Mouse (Mus musculus): ENCODE measurements around the gene Cebpa.

The Cebpa gene

DNA sequence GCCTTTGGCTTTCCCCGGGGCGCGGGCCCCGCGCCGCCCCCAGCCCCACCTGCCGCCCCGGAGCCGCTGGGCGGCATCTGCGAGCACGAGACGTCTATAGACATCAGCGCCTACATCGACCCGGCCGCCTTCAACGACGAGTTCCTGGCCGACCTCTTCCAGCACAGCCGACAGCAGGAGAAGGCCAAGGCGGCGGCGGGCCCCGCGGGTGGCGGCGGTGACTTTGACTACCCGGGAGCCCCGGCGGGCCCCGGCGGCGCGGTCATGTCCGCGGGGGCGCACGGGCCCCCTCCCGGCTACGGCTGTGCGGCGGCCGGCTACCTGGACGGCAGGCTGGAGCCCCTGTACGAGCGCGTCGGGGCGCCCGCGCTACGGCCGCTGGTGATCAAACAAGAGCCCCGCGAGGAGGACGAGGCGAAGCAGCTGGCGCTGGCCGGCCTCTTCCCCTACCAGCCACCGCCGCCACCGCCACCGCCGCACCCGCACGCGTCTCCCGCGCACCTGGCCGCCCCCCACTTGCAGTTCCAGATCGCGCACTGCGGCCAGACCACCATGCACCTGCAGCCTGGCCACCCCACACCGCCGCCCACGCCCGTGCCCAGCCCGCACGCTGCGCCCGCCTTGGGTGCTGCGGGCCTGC is 533 bp downstream of the Cebpa start:
- in situ Hi-C loops (cut with MseI, MboI), result loop anchor here (5.0 kb wide), 2 partner anchors 48 to 53 kb away; no protein-coding TSS in a partner anchor

DNA sequence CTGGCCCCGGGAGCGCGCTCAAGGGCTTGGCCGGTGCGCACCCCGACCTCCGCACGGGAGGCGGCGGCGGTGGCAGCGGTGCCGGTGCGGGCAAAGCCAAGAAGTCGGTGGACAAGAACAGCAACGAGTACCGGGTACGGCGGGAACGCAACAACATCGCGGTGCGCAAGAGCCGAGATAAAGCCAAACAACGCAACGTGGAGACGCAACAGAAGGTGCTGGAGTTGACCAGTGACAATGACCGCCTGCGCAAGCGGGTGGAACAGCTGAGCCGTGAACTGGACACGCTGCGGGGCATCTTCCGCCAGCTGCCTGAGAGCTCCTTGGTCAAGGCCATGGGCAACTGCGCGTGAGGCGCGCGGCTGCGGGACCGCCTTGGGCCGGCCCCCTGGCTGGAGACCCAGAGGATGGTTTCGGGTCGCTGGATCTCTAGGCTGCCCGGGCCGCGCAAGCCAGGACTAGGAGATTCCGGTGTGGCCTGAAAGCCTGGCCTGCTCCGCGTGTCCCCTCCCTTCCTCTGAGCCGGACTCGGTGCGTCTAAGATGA is 1.1 kb downstream of the Cebpa start:
- in situ Hi-C loops (cut with MseI, MboI), result loop anchor here in 1 of 2 experiments (5.0 kb wide), 1 partner anchor 47 kb away; no protein-coding TSS in a partner anchor

DNA sequence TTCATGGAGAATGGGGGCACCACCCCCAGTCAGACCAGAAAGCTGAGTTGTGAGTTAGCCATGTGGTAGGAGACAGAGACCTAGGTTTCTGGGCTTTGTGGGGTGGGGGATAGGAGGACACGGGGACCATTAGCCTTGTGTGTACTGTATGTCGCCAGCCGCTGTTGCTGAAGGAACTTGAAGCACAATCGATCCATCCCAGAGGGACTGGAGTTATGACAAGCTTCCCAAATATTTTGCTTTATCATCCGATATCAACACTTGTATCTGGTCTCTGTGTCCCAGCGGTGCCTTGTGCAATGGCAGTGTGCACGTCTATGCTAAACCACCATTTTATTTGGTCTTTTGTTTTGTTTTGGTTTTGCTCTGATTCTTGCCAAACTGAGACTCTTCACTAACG is 2.1 kb downstream of the Cebpa start:
- in situ Hi-C loops (cut with MseI, MboI), result loop anchor here in 1 of 2 experiments (5.0 kb wide), 1 partner anchor 46 kb away; no protein-coding TSS in a partner anchor

DNA sequence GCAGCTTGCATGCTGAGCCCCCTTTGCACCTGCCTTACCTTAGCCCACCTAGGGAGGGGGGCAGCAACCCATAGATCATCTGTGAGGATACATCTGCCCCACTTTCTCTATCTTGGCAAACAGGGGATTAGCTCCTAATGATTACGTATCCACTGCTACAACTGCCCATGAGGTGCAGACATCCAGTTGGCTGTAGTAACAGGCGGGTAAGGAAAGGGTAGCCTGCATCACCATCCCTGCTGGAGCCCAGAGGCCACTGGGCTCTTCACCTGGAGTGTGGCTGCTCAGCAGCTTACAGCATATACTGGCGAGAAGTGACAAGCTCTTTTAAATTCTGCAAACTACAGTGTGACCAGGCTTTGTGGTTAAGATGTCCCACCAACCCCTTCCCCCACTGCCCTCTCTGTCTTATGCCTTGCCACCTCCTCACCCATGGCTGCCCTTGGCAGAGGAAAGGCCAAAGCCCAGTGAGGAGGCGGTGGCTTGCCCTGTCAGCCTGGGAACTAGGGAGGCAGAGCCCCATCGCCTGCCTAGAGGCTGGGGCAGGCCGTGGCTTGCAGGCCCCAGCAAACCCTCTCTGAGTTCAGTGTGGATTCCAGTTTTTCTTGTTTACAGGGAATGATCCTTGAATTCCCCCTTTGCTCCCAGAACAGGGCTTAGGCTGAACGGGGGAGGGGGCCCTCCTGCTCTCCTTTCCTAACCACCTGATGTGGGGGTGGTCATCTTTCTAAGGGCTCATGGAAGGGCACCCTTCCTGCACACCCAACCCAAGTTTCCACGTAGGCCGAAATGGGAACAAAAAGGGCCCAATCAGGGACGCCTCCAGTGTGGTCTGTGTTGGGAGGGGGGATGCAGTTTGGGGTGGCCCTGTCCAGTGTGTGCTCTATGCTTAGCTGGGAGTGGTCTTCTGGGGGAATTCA is 3.6 kb downstream of the Cebpa start:
- in situ Hi-C loops (cut with MseI, MboI), result loop anchor here in 1 of 2 experiments (5.0 kb wide), 1 partner anchor 45 kb away; no protein-coding TSS in a partner anchor

DNA sequence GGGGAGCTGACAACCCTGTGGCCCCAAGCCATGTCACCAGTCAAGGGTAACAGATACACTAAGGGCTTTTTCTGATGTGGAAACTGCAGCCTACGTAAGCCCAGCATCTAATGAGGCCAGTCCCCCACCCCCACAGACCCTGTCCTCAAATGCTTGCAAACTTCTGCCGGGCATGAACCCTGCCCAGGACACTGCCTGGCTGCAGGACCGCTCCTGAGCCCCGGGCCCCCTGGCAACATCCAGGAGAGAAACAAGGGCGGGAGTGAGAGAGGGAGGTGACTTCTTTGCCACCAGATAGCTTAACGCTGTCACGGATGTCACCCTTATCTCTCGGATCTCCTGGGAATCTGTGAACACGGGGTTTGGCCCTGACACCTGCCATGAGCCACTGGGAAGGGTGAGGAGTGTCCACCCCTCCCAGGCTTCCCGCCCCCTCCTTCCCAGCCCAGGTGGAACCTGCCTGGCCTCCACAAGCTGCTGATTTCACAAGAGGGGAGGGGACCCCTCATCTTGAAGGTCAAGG is 4.4 kb downstream of the Cebpa start:
- in situ Hi-C loops (cut with MseI, MboI), result loop anchor here in 1 of 2 experiments (5.0 kb wide), 1 partner anchor 44 kb away; no protein-coding TSS in a partner anchor

DNA sequence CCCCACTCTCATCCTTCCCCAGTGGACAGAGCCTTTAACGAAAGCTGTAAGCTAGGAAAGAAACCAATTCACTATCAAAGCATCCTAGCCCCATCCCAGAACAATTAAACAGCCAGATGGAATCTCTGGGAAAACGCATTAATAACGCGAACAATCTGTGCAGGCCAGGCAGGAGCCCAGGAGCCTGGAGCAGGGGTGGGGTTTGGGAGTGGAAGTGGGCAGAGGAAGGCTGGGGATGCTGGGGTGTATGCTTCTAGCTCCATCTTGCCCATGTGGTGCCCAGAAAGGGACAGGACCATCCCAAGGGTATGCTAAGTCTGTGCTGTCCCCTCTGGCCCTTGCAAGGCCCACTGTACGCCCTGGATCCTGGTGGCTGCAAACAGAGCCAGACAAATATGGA is 5.1 kb downstream of the Cebpa start:
- in situ Hi-C loops (cut with MseI, MboI), result loop anchor here in 1 of 2 experiments (5.0 kb wide), 1 partner anchor 43 kb away; no protein-coding TSS in a partner anchor

DNA sequence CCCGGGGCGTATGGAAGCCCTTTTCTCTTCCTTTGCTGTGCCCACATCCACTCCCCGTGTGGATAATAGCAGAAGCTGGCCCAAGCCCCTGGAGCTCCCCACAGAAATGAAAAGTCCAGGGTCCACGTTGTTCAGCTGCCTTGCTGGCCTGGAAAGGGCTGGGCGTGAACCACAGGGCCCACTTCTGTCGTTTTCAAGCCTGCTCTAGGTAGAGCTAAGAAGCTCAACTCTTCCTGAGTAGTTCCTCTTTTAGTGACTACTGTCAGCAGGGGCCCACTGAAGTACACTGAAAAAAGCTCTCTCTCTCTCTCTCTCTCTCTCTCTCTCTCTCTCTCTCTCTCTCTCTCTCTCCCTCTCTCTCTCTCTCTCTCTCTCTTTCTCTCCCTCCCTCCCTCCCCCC is 5.7 kb downstream of the Cebpa start:
- in situ Hi-C loops (cut with MseI, MboI), result loop anchor here in 1 of 2 experiments (5.0 kb wide), 1 partner anchor 43 kb away; no protein-coding TSS in a partner anchor

DNA sequence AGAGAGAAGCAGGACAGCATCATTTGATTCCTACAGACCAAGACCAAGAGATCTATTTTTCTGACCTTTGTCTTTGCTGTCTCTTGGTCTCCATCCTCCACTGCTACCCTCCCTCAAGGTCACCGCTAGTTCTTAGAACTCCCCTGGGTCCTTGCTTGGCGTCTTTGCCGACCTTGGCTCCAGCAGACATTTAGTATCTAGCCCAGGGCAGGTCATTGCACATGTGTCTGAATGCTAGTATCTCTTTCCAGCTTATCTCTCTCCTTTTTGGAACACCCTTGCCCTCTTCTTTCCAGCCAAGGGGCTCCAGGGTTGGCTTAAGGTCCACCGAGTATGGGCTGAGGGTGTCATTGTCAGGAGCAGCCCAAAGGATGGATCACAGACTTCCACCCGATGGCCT is 6.9 kb downstream of the Cebpa start:
- in situ Hi-C loops (cut with MseI, MboI), result no loop called here

DNA sequence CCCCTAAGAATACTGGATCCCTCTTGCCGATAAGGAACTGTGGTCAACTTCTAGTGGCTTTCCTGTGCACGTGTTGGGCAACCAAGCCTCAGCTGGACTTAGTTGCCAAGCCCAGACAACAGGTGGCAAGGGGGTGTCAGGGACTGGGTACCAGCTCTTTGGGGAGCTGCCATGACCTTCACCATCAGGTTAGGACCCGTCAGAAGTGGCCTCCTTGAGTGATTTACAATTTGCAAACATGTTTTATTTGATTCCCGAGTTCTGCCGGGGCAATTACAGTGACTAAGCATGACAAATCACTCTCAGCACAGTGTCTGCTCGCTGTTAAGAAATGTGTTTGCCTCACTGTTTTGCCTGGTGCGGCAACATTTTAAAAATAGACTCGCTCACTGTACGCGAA is 7.9 kb downstream of the Cebpa start:
- in situ Hi-C loops (cut with MseI, MboI), result no loop called here

DNA sequence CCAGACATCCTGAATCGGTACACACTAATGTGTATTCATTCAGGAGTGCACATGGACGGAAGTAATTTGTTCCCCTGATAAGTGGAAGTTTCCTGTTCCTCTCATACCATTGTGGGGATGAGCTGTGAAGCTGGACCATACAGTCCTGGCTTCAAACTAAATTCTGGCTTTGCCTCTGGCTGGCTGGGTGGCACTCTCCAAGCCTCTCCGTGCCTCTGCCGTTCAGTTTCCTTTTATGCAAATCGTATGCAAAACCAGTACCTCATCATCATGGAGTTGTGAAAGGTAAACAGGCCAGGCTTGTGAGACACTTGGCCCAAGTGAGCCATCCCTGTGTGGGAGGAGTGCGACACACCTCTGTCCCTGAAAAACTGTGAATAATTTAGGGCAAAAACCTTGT is 8.6 kb downstream of the Cebpa start:
- in situ Hi-C loops (cut with MseI, MboI), result no loop called here

DNA sequence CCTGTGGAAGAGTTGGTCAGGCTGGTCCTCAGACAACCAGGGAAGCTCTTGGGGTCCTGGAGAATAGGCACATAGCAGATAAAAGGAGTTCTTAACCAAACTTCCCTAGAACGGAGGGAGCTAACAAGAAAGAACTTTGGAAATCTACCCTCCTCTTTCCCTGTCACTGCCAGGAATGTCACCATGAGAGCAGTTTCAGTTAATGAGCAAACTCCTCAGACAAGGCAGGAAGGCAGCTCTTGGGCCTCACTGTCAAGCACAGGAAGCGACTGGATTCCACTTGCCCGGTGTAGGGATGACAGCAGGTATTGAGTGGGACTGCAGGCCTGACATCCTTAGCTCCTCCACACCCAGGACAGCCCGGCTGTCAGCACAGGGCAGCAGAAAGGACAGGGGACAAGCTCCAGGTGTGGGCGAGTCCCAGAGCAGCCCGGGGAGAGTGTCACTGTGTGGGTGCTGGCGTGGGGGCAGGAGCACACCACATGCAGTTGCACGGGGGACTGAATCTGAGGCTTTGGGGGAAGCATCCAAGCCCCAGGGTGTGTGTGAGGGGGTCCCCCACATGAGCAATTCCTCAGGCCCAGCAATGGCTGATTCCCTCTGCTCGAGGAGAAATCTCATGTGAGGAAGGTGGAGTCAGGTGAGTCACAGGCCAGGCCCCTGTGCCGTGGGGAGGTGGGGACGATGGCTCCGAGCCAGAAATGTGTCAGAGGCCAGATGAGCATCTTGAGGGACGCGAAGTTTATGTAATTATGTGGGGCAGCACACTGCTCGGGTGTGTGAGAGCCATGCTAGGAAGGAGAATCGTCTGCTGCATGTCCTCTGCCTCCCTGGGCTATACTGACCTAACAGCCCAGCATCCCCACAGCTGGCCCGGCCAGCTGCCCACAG is 9.8 kb downstream of the Cebpa start:
- in situ Hi-C loops (cut with MseI, MboI), result no loop called here

DNA sequence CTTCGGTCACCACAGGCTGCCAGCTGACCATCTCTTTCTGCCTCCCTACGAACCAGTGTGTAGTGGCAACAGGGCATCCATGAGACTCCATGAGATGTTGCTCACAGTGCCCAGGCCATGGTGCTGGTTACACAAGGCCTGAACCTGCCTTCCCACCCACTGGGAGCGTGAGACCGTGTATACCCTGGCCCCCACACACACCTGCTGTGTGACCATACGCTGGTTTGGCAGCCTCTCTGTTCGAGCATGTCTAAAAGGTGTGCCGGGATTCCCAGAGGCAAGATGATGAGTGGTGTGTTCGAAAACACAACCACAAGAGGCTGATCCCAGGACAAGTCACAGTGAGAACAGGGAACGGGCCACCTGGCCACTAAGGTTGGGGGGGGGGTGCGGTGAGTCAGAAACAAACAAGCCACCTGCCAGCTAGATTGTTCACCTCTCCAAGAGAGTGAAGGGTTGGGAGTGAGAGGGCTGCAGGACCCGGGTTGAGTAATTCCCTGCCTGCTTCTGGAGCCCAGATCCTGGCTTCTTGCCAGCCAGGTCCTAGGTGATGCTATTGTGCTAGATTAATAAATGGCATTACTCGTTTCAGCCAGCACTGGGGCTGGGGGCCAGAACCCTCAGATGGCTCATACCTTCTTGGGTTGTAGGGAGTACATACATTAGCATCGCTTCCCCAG is 11.1 kb downstream of the Cebpa start:
- in situ Hi-C loops (cut with MseI, MboI), result no loop called here

DNA sequence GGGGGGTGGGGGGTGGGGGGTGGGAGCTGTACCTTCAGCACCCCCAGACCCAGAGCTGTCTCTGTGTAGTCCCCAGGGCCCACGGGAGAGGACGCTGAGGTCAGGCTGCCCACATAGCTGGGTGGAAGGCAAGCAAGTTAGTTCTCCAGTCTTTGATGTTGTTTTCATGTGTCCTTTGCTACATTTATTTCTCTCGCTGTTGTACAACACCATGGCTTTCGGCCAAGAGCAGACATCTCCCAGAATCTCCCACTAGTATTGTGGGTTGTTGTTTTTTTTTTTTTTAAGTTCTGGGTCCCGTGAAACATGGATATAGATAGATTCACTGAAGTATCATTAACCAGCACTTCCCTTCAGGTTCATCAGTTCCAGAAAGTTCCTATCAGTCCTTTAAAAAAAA is 11.8 kb downstream of the Cebpa start:
- in situ Hi-C loops (cut with MseI, MboI), result no loop called here

DNA sequence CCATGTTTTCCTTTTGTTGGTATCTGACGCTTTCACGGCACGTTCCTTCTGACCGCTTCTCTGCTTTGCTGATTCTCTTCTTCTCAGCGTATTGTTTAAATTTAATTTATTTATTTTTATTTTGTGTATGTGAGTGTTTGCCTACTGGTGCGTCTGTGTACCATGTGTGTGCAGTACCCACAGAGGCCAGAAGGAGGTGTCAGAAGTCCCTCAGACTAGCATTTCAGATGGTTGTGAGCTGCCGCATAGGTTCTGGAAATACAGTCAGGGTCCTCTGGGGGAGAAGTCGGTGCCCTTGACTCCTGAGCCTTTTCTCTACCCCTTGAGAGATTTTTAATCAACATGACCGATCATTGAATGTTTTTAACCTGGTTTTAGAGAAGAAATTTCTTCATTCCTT is 12.5 kb downstream of the Cebpa start:
- in situ Hi-C loops (cut with MseI, MboI), result no loop called here

DNA sequence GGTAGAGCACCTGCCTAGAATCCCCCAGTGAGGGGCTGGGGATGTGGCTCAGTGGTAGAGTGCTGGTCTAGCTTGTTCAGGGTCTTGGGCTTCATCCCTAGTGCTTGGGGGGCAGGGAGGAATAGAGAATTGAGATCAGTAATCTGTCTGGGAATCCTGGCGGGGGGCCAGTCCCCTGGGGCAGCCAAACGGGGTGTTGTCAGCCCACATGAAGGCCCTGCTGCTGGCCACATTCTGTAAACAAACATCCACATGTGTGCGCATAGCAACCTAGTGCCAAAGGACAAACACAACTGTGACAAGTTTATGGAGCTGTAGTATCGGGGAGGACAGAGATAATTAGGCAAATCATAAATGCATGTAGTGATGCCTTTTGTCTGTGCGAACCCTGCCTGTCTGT is 15.5 kb downstream of the Cebpa start:
- in situ Hi-C loops (cut with MseI, MboI), result no loop called here

DNA sequence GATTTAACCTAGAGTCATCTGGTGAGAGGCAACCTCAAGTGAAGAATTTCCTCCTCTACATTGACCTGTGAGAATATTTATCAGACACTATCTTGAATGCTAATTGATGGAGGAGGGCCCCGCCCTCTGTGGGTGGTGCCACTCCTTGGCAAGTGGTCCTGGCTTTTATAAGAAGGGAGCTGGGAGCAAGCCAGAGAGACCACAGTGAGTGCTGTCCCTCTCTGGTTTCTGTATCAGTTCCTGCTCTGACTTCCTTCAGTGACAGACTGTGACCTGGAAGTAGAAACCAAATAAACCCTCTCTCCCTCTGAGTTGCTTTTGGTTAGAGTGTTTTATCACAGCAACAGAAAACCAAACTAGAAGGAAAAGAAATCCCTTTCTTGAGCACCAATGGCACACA is 18.4 kb downstream of the Cebpa start:
- in situ Hi-C loops (cut with MseI, MboI), result no loop called here

DNA sequence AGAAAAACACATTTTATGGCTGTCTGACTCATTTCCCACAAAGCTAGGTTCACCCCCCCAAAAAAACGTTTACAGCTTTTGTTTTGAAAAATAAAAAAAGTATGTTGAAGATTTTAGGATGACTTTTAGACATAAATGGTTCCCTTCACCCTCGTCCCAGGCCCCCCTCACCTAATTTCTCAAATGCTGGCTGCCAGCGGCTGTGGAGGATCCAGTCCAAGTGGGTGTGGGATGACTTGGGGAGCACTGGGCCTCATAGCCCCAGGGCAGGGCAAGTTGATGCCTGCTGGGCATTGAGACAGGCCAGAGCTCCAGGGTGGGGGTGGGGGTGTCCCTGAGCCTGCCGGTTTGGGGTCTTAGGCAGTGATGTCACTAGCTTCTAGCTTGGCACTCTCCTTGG is 19.4 kb downstream of the Cebpa start:
- in situ Hi-C loops (cut with MseI, MboI), result no loop called here

DNA sequence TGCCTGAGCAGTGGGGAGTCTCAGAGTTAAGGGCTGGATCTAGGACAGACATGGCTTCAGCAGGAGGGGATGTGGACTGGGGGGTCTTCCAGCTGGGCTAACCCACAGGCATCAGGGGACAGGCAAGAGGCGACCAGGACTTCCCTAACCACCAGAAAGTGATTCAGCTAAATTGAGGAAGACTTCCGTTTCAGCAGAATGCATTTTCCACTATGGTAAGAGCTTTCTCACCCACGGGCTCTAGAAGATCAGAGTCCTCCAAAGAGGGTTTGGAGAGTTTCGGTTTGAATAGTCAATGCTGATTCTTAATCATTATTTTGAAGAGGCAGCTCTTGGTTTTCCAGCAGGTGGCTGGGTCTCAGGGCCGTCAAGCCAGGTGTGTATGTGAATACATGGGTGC is 20.8 kb downstream of the Cebpa start:
- in situ Hi-C loops (cut with MseI, MboI), result no loop called here

DNA sequence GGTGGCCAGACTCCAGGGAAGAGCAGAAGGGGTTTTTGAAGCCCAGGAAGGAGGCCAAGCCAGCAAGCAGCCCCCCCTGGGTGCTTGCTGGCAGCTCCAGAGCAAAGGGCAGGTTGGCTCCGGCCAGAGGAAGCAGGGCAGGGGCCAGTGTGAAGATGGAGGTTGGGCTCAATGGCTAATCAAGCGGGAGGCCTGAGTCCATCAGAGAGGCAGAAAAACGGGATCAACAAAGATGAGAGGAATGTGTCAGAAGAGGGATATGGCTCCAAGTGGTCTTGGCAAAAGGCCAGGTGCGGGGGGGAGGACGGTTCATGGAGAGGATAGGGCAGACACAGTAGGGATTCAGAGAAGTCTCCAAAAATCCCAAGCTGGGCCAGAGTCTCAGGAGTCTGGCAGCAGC is 22.4 kb downstream of the Cebpa start:
- in situ Hi-C loops (cut with MseI, MboI), result no loop called here

DNA sequence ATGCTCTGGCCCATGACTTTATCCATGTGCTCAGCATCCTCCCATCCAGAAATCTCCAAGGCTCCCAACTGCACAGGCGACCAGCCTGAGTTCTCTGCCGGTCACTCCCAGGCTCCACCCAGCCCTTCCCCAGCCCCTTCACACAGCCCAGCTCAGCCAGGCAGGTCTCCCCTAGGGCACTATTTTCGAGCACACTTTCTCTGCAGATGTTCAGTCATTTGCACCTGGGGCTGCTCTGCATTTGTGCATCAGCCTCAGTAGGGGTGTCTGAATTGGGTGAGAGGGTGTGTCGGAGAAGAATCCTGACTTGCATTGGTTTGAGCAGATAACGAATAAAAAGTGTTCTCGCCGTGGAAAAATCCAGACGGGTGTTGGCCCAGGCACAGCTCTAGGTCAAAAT is 23.4 kb downstream of the Cebpa start:
- in situ Hi-C loops (cut with MseI, MboI), result no loop called here
